Mouse (Mus musculus) heart, adult 2 months (tissue): ENCODE data around the gene Tlr6.

Experiments
- CTCF ChIP-seq: fragments of 200-600 bp; IDR thresholded peaks from 2 replicates; pipeline ENCODE4 v1.8.1; 2022; ENCODE audit warnings: antibody characterized with exemption, mild to moderate bottlenecking, moderate library complexity
- EP300 ChIP-seq: fragments of 200-500 bp; IDR thresholded peaks from 2 replicates; pipeline ENCODE4 v1.6.1; 2011; ENCODE audit warnings: low read depth, low read length, control low read depth; ENCODE audit not compliant: insufficient read depth

DNA sequence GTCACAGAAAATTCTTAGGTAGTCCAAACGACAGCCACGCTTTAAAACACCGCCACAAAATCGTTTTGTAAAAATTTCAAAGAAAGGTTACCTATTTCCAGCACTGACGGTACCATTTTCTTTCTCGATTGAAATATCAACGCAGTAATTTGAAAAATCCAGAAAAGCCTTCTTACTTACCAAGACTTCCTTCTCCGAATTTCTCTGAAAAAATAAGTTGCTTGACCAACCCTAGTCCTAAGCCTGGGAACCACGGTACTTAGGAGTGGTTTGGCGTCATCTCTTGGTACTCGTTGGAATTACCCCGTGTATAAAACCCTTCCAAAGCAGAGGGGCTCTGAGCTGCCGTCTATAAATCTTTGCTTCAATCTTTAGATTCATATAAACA is at the start of gene Tlr6:
- TF ChIP-seq EP300 (no peak), CTCF (peak; percentile 91)
